Mouse (Mus musculus) forebrain, postnatal 0 days (tissue): Measurements from ENCODE around the gene Nme7. TPM values are rescaled to one million over a fixed set of nuclear protein-coding genes. Genes with fewer than 3 reads are reported as not detected.

Experiments used
- ATAC-seq: fragments of 200-750 bp; cut with Nextera tagmentation; 2 replicates; pipeline ENCODE4 v1.8.0; 2017; ENCODE audit warnings: mild to moderate bottlenecking, moderate library complexity
- DNase-seq: peaks from one replicate; pipeline ENCODE4 v3.0.0-alpha.2; 2015
- H3K27ac ChIP-seq: fragments of 300-500 bp; sonication (generic); 2 replicates; pipeline ENCODE4 v1.5.1; 2014; ENCODE audit warnings: low read depth, mild to moderate bottlenecking, antibody characterized with exemption, low read length, moderate library complexity, mixed read lengths
- H3K27me3 ChIP-seq: fragments of 300-500 bp; sonication (generic); 2 replicates; pipeline ENCODE4 v1.6.1; 2014; ENCODE audit warnings: mild to moderate bottlenecking, low read length, mixed read lengths; ENCODE audit not compliant: insufficient read depth
- H3K36me3 ChIP-seq: fragments of 300-500 bp; sonication (generic); 2 replicates; pipeline ENCODE4 v1.6.1; 2014; ENCODE audit warnings: mild to moderate bottlenecking, moderate library complexity; ENCODE audit not compliant: insufficient read depth
- H3K4me1 ChIP-seq: fragments of 300-500 bp; sonication (generic); 2 replicates; pipeline ENCODE4 v1.6.1; 2014; ENCODE audit warnings: antibody characterized with exemption; ENCODE audit not compliant: insufficient read depth
- H3K4me2 ChIP-seq: fragments of 300-500 bp; sonication (generic); 2 replicates; pipeline ENCODE4 v1.6.1; 2014; ENCODE audit warnings: low read depth, mild to moderate bottlenecking, moderate library complexity
- H3K4me3 ChIP-seq: fragments of 300-500 bp; sonication (generic); 2 replicates; pipeline ENCODE4 v1.5.1; 2014; ENCODE audit warnings: low read depth, low read length, mixed read lengths
- H3K9ac ChIP-seq: fragments of 300-500 bp; sonication (generic); 2 replicates; pipeline ENCODE4 v1.6.1; 2014; ENCODE audit warnings: mild to moderate bottlenecking
- H3K9me3 ChIP-seq: fragments of 300-500 bp; sonication (generic); 2 replicates; pipeline ENCODE4 v1.6.1; 2016; ENCODE audit warnings: low read length
- CTCF ChIP-seq: sonication (generic); IDR thresholded peaks from 2 replicates; pipeline ENCODE4 v1.5.1; 2016; ENCODE audit warnings: antibody characterized with exemption, control low read depth, low read depth
- polyA plus RNA-seq: library from polyadenylated mRNA; unstranded; fragments of >200 nt; fragmentation: Nextera tagmentation; extraction: Ambion mirVana; gene quantifications from 2 replicates; pipeline ENCODE4 v1.2.1, GENCODE M21; 2015
- total RNA-seq: library from RNA; depleted of rRNA; stranded (reverse); fragments of >200 nt; gene quantifications from 2 replicates; pipeline ENCODE4 v1.2.3, GENCODE M21; 2014; rRNA removed

Nme7 gene
- total and polyA plus RNA-seq, 2 experiments from 2014 or later = 32.1 to 37.7 TPM

- no peak overlapping the region for H3K9ac ChIP-seq
- ATAC-seq (no peak), DNase-seq (no peak)
- no peaks in the 10 kb centered on the region for H3K4me1 ChIP-seq
- no peaks in the 10 kb centered on the region for H3K9me3 ChIP-seq
- H3K4me2 ChIP-seq = no peak overlapping the region
- no peaks in the 10 kb centered on the region for H3K36me3 ChIP-seq
- no peak overlapping the region for H3K27ac ChIP-seq
- H3K27me3 ChIP-seq = no peaks in the 10 kb centered on the region
- no peak for TF ChIP-seq CTCF
- no peak overlapping the region for H3K4me3 ChIP-seq
These were observed 179.8 kb downstream of the Nme7 start for GRCm38 (mm10) chr1:164483728-164484127.

Other genes starting within 250 kb of the Nme7 start
- gene Sell, start 242.1 kb upstream of the Nme7 start, total RNA-seq = 0.14 and 0.15 TPM in 2 replicates
- gene Sell, start 242.1 kb upstream of the Nme7 start, polyA plus RNA-seq = 0.11 and 0.14 TPM in 2 replicates
- not detected in 2 replicates for gene Selp, start 188.9 kb upstream of the Nme7 start, total RNA-seq
- gene Selp, start 188.9 kb upstream of the Nme7 start, polyA plus RNA-seq = not detected in 2 replicates
- gene F5, start 152.3 kb upstream of the Nme7 start, total RNA-seq = 0.15 and 0.48 TPM in 2 replicates
- 0.18 and 0.29 TPM in 2 replicates for gene F5, start 152.3 kb upstream of the Nme7 start, polyA plus RNA-seq
- 11.3 and 16.6 TPM in 2 replicates for gene Slc19a2, start 55.1 kb upstream of the Nme7 start, total RNA-seq
- gene Slc19a2, start 55.1 kb upstream of the Nme7 start, polyA plus RNA-seq = 6.6 and 7.5 TPM in 2 replicates
- gene Ccdc181, start 28.5 kb upstream of the Nme7 start, total RNA-seq = 20.1 and 21.2 TPM in 2 replicates
- 24.2 and 28.1 TPM in 2 replicates for gene Ccdc181, start 28.5 kb upstream of the Nme7 start, polyA plus RNA-seq
- 17.5 and 21.5 TPM in 2 replicates for gene Blzf1, start 3.4 kb downstream of the Nme7 start, total RNA-seq
- gene Blzf1, start 3.4 kb downstream of the Nme7 start, polyA plus RNA-seq = 16.1 and 22.3 TPM in 2 replicates
- gene Atp1b1, start 154.2 kb downstream of the Nme7 start, total RNA-seq = 200 and 226 TPM in 2 replicates
- 313 and 432 TPM in 2 replicates for gene Atp1b1, start 154.2 kb downstream of the Nme7 start, polyA plus RNA-seq